ENCODE assay signal across 8 mouse cellular contexts in genomic region chr11:107379089-107379845, GRCm38 (mm10).
DNase-seq lines count a peak whose midpoint lies in the region; ATAC-seq lines count a peak whose summit lies in the region.

No protein-coding gene starts in this region.

- no peaks in the 10 kb centered on the region for H3K36me3 ChIP-seq in hindbrain, embryonic 16.5 days (ENCODE audit: control insufficient read depth, insufficient read depth, low read length)
- no peaks in the 10 kb centered on the region for H3K36me3 ChIP-seq in hindbrain, embryonic 12.5 days
- peaks cover 4% of the 10 kb centered on the region; the same call in 1 of the 2 replicates for H3K36me3 ChIP-seq in heart, embryonic 16.5 days (ENCODE audit: control insufficient read depth, insufficient read depth)
- H3K36me3 ChIP-seq in midbrain, embryonic 16.5 days (ENCODE audit: control insufficient read depth, insufficient read depth, low read length), result no peaks in the 10 kb centered on the region

- no peak overlapping the region for H3K9ac ChIP-seq in hindbrain, embryonic 16.5 days (ENCODE audit: low read depth, low read length)
- H3K9ac ChIP-seq in hindbrain, embryonic 12.5 days, result no peak overlapping the region
- no peak overlapping the region for H3K9ac ChIP-seq in heart, embryonic 16.5 days (ENCODE audit: low read length)
- no peak overlapping the region for H3K9ac ChIP-seq in midbrain, embryonic 16.5 days (ENCODE audit: low read depth, low read length)

- H3K27me3 ChIP-seq in hindbrain, embryonic 16.5 days (replicated peaks; ENCODE audit: control insufficient read depth, insufficient read depth, low read length), result no peaks in the 10 kb centered on the region
- H3K27me3 ChIP-seq in hindbrain, embryonic 12.5 days, result no peaks in the 10 kb centered on the region
- H3K27me3 ChIP-seq in heart, embryonic 16.5 days (ENCODE audit: control insufficient read depth, insufficient read depth, low read length), result no peaks in the 10 kb centered on the region
- H3K27me3 ChIP-seq in midbrain, embryonic 16.5 days (ENCODE audit: control insufficient read depth, insufficient read depth, low read depth, low read length), result no peaks in the 10 kb centered on the region

- H3K4me2 ChIP-seq in hindbrain, embryonic 16.5 days (ENCODE audit: low read length), result no peak overlapping the region
- no peak overlapping the region for H3K4me2 ChIP-seq in hindbrain, embryonic 12.5 days (replicated peaks)
- H3K4me2 ChIP-seq in heart, embryonic 16.5 days (ENCODE audit: low read depth, low read length), result no peak overlapping the region
- no peak overlapping the region for H3K4me2 ChIP-seq in midbrain, embryonic 16.5 days (ENCODE audit: low read length)

- peaks cover 7% of the 10 kb centered on the region for H3K4me1 ChIP-seq in hindbrain, embryonic 16.5 days (ENCODE audit: control insufficient read depth, insufficient read depth, low read depth, low read length)
- peaks cover 15% of the 10 kb centered on the region for H3K4me1 ChIP-seq in hindbrain, embryonic 12.5 days
- peaks cover 12% of the 10 kb centered on the region for H3K4me1 ChIP-seq in heart, embryonic 16.5 days (ENCODE audit: control insufficient read depth, insufficient read depth, low read length)
- peaks cover 9% of the 10 kb centered on the region for H3K4me1 ChIP-seq in midbrain, embryonic 16.5 days (ENCODE audit: control insufficient read depth, insufficient read depth, low read length)

- peak; percentile 57 for ATAC-seq in hindbrain, embryonic 16.5 days
- no peak for ATAC-seq in hindbrain, embryonic 12.5 days (ENCODE audit: low FRiP score)
- ATAC-seq in cerebellum, adult (ENCODE audit: insufficient number of reproducible peaks, low FRiP score, low TSS enrichment), result peak; percentile 97
- ATAC-seq in heart, embryonic 16.5 days (replicated peaks; ENCODE audit: extremely low read depth, insufficient read depth, low FRiP score), result peak; percentile 59; the same call in 1 of the 2 replicates
- ATAC-seq in megakaryocyte progenitor cell, adult 5-6 weeks (replicated peaks; ENCODE audit: poor library complexity), result no peak; the same call in 1 of the 2 replicates
- no peak for ATAC-seq in midbrain, embryonic 16.5 days

- H3K4me3 ChIP-seq in hindbrain, embryonic 16.5 days (ENCODE audit: low read length), result no peak overlapping the region
- no peak overlapping the region for H3K4me3 ChIP-seq in hindbrain, embryonic 12.5 days
- H3K4me3 ChIP-seq in heart, embryonic 16.5 days (ENCODE audit: low read length), result no peak overlapping the region
- H3K4me3 ChIP-seq in midbrain, embryonic 16.5 days (ENCODE audit: low read depth, low read length), result no peak overlapping the region

- H3K27ac ChIP-seq in hindbrain, embryonic 16.5 days (ENCODE audit: low read depth, low read length), result no peak overlapping the region
- no peak overlapping the region for H3K27ac ChIP-seq in hindbrain, embryonic 12.5 days
- H3K27ac ChIP-seq in heart, embryonic 16.5 days (ENCODE audit: low read length), result no peak overlapping the region
- H3K27ac ChIP-seq in midbrain, embryonic 16.5 days (ENCODE audit: low read length), result no peak overlapping the region

- peak; percentile 51 to 66 for DNase-seq in left cerebral cortex, postnatal 10 days (ENCODE audit: extremely low spot score in 1 of 2, low spot score in 2 of 2)
- peak; percentile 35 for DNase-seq in right cerebral cortex, postnatal 4 days

- 80% methylated on average over 22 of the region's 22 CpGs for WGBS in hindbrain, embryonic 16.5 days
- 90% methylated on average over 22 of the region's 22 CpGs for WGBS in hindbrain, embryonic 12.5 days
- 77% methylated on average over 22 of the region's 22 CpGs for WGBS in heart, embryonic 16.5 days
- WGBS in midbrain, embryonic 16.5 days, result 89% methylated on average over 22 of the region's 22 CpGs

- no peaks in the 10 kb centered on the region for H3K9me3 ChIP-seq in hindbrain, embryonic 16.5 days (ENCODE audit: control insufficient read depth, low read length)
- H3K9me3 ChIP-seq in hindbrain, embryonic 12.5 days (replicated peaks), result no peaks in the 10 kb centered on the region
- H3K9me3 ChIP-seq in heart, embryonic 16.5 days (replicated peaks; ENCODE audit: control insufficient read depth, low read length), result no peaks in the 10 kb centered on the region
- no peaks in the 10 kb centered on the region for H3K9me3 ChIP-seq in midbrain, embryonic 16.5 days (replicated peaks; ENCODE audit: control insufficient read depth, low read length, poor library complexity, severe bottlenecking)

- intact Hi-C loops in left cerebral cortex, postnatal 10 days (cut with DNase I), result no loop called here

Comparison
In these comparisons a context has a peak if more than half of its experiments do, and no peak if none do; other contexts are left out.
1. ATAC-seq: peak in hindbrain, embryonic 16.5 days (single experiment), cerebellum, adult (single experiment) and heart, embryonic 16.5 days (single experiment); none in hindbrain, embryonic 12.5 days (single experiment), megakaryocyte progenitor cell, adult 5-6 weeks (single experiment) and midbrain, embryonic 16.5 days (single experiment).